Mouse (Mus musculus): ENCODE results near the gene Kcnk4. TPM values are rescaled to one million over a fixed set of nuclear protein-coding genes. Genes with fewer than 3 reads are reported as not detected.

Kcnk4 gene
- total RNA-seq, 2 experiments from 2014 or later: 0.11 TPM; not detected in 1

- ATAC-seq (ENCODE audit: poor library complexity, severe bottlenecking): no peak
Measured at GRCm38 (mm10) chr19:6969291-6969664, 35.0 kb upstream of the Kcnk4 start.

GRCm38 (mm10) chr19:6968491-6969271, 34.4 kb upstream of the Kcnk4 start:
- no peak for ATAC-seq (ENCODE audit: poor library complexity, severe bottlenecking)

DNA sequence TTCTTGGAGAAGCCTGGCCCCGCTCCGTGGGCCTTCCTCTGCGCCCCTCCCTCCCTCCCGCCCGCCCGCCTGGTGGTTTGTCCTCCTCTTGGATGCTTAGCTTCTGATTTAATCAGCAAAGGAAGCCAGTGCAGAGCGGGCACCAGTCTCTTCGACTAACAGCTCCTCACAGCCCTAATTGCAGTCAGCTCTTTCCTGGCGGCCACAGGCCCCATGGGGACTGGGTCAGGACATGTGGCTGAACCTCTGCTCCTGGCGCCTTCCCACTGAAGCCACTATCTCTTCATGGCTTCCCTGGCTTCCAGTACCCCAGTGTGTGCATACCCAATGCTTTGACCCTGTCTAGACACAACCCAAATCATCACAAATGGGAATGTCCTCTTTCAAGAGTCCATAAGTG, 22.1 kb upstream of the Kcnk4 start:
- ATAC-seq (ENCODE audit: poor library complexity, severe bottlenecking): no peak

GRCm38 (mm10) chr19:6955424-6955823, 21.1 kb upstream of the Kcnk4 start:
- ATAC-seq (ENCODE audit: poor library complexity, severe bottlenecking): peak; percentile 16; the same call in 1 of the 2 replicates

- no peak for ATAC-seq (ENCODE audit: poor library complexity, severe bottlenecking)
Measured at GRCm38 (mm10) chr19:6954046-6954445, 19.7 kb upstream of the Kcnk4 start.

GRCm38 (mm10) chr19:6952712-6953037, 18.4 kb upstream of the Kcnk4 start:
- no peak for ATAC-seq (ENCODE audit: poor library complexity, severe bottlenecking)

DNA sequence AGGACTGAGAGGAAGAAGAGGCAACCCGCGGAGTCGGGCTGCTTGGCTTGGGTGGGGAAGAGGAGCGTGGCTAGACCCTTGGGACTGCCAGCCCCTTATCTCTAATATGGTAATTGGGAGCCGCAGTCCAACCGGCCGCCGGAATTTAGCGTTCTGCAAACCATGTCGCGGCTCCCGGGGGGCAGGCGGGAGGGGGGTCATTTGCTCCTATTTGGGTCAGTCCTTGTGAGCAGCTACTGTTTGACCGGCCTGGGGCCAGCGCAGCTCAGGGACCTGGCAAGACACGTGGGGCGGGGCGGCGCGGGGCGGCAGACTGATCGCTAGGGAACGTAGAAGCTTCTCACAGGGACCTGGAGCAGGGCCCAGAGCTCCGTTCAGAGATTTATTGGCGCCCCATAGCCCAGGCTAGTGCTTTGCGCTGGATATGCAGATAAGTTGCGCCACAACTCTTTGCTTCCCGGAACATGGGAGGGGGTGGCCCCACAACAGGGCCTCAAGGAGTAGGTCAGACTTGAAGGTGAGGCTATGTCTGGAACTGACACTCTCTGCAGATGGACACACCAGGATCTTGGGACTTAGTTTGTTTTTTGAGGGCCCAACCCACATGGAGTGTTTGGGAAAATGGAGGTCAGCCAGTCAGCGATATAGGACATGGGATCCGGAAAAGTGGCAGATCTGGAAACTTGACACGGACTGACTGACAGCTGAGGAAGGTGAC, 17.8 kb upstream of the Kcnk4 start:
- peak; percentile 24 for ATAC-seq (ENCODE audit: poor library complexity, severe bottlenecking)

- ATAC-seq (ENCODE audit: poor library complexity, severe bottlenecking): peak; percentile 73
Measured at GRCm38 (mm10) chr19:6951381-6951968, 17.2 kb upstream of the Kcnk4 start.

DNA sequence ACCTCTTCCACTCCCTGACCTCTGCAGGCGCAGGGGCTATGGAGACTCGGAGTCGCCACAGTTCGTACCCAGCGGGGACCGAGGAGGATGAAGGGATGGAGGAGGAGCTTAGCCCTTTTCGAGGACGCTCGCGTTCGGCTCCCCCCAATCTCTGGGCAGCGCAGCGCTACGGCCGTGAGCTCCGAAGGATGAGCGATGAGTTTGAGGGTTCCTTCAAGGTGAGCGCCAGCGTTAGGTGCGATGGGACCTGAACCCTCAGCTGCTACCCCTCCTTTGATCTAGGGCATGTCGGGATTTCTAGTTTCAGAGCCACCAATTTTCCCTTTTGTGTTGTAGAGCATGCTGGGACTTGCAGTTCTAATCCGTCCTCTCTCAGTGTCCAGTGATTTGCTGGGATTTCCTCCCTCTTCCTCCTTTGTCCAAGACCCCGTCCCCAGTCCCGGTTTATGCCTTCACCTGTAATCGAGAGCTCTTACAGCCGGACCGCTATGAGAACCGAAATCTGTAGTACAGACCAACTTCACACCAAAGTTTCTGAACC, 16.4 kb upstream of the Kcnk4 start:
- 0 out of 2 replicates have a peak, but pooled peaks have one; percentile 14 for ATAC-seq (ENCODE audit: poor library complexity, severe bottlenecking)

- no peak for ATAC-seq (ENCODE audit: poor library complexity, severe bottlenecking)
Measured at GRCm38 (mm10) chr19:6949951-6950350, 15.6 kb upstream of the Kcnk4 start.

DNA sequence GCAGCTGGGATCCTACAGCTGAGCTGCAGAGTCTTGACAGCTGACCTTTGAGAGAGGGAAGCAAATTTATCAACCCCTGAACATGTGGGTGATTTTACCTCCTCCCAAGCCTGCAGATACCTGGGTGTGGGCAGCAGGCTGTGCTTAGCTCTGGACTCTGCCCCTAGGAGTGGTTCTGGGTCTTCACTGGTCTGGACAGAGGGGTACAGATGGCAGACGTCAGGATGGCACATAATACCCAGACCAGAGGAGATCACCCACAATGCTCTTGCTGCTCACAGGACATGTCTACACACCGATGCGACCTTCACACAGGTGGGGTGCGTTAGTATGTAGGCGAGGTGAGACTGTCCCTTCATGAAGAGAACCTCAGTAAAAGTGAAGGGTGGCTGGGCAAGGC, 15.2 kb upstream of the Kcnk4 start:
- ATAC-seq (ENCODE audit: poor library complexity, severe bottlenecking): no peak

DNA sequence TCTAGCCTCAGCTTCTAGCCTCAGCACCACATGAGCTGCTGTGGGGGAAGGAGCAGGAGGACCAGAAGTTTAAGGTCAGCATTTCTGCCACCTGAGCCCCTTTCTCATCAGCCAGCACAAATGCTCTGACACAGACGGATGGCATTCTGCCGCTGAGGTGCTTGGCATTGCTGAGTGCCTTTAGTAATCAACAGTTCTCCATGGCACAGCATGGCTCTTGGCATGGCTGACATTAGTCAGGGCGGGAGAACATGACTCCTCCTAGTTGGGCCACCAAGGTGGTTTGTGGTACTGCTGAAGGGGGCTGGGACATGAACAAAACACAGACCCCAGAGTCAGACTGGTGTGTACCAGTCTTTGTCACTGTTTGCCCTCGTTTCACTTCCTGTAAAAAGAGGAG, 13.9 kb upstream of the Kcnk4 start:
- no peak for ATAC-seq (ENCODE audit: poor library complexity, severe bottlenecking)

DNA sequence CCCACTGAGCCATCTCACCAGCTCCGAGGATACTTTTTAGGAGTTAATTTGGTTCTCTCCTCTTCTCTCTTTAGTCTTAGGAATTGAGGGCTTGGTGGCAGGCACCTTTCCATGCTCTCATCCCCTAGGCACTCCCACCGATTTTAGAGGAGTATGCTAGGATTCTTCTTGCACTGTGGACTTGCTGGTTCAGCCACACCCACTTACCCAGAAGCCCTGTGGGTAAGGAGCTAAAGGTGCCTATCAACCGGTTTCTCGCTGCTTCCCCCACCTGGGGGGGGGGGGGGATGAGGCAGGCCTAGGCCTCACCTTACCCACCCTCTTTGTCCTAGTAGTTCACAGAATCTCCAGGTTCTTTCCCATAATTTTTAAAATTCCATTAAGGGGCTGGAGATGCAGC, 13.4 kb upstream of the Kcnk4 start:
- ATAC-seq (ENCODE audit: poor library complexity, severe bottlenecking): no peak

GRCm38 (mm10) chr19:6943709-6944108, 9.4 kb upstream of the Kcnk4 start:
- no peak for ATAC-seq (ENCODE audit: poor library complexity, severe bottlenecking)

DNA sequence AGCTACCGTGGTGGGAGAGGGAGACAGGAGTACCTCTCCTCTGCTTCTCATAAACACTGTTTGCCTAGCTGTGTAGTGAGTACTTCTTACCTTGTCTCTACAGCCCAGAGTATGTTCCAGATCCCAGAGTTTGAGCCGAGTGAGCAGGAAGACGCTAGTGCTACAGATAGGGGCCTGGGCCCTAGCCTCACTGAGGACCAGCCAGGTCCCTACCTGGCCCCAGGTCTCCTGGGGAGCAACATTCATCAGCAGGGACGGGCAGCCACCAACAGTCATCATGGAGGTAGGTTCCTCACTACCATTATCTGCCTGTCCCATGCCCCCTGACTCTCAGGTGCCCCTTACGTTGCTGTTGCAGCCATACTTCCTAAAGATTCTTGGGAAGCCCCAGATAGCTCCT, 8.4 kb upstream of the Kcnk4 start:
- no peak for ATAC-seq (ENCODE audit: poor library complexity, severe bottlenecking)

DNA sequence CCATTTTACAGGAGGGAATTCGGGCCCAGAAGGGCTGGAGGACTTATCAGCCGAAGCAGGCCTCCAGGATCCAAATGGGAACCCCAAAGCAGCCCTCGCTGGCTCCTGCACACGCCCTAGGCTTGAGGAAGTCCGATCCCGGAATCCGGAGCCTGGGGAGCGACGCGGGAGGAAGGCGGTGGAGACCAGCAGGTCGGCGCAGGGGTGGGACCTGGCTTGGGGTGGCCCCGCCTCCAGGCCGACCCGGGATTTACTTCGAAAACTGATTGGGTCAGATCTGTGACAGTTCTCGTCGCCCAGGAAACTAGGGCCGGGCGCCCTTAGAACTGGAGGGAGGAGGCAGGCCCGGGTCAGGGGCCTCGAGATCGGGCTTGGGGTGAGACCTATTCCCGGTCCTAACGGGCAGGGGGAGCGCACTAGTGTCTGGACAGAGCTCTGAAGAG, 8.0 kb upstream of the Kcnk4 start, which contains the start of gene Gpr137:
TSS of gene Gpr137 (minus strand) at position 232 of the 443 bp plus-strand sequence.
- peak; percentile 82 for ATAC-seq (ENCODE audit: poor library complexity, severe bottlenecking)

GRCm38 (mm10) chr19:6941372-6942248, 7.3 kb upstream of the Kcnk4 start, which contains the start of gene Bad:
TSS of gene Bad (plus strand) at chr19:6941861.
- peak; percentile 86 for ATAC-seq (ENCODE audit: poor library complexity, severe bottlenecking)

DNA sequence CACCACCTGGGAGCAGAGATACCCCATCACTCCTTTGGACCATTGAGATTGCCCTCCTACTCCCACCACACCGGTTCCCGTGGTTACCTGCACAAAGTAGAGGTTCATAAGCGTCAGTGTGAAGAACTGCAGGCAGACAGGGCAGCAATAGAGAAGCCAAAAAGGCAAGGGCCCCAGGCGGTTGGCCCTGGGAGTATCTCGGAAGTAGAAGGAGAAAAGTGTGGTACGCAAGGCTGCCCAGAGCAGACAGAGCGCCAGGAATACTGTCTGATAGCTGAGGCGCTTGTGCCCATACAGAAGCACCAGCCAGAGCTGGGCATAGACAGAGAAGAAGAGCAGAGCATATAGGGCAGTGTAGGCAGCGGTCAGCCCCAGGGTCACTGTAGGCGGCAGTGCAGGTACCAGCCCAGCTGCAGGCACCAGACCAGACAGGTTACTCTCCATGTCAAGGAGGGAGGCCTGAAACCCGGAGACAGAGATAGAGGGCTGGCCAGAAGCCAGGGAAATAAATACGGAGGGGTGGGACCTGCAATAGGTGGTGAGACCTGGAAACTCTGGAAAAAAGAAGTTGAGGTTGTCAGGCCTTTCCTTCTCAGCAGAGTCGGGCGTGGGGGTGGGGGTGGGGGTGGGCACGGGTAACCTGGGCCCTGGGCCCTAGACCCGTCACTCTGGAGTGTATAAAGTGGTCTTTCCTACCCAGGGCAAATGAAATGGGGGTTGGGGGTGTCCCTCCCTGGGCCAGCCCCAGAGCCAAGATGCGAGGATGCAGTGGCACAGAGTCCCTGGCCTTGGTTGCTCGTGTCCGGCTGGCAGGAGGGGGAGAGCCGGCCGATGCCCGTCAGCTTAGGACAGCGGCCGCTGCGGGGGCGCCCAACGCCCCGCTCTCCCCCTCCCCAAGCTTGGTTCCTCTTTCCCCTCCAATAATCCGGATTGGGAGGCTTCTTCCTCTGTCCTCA, 6.4 kb upstream of the Kcnk4 start:
- ATAC-seq (ENCODE audit: poor library complexity, severe bottlenecking): no peak

Measured in megakaryocyte, adult 5-6 weeks (primary cell).